Mouse (Mus musculus): Measurements from ENCODE around the gene Stn1.

DNA sequence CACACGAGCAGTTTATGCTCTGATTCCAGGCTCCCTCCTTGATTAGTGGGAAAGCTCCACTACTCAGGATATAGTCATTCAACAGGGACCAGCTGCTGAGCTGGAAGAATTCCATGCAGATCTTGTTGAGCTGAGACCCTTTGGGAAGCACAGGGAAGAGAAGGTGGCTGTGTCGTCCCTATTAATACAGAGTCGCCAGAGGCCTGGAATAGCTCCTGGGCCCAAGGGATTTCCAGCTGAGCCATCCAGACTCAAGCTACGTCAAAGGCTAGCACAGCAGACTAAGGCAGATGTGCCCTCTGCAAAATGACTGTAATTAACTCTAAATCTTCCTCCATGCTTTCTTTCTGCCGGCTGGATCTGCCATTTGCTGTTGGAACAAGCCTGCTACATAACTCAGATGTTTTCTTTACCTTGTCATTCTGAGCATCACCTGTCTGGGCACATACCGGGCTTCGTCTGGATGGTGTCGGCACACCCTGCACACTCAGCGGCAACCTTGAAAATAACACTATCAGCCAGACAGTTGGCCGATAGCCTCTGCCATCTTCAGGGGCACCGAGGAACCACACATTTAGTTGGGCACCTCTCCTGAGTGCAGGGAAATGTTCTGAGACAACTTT, 36.8 kb downstream of the Stn1 start:
- no peak for TF ChIP-seq CTCF (IDR thresholded peaks at IDR 0.05; ENCODE audit: borderline replicate concordance, extremely low read depth, insufficient read depth, insufficient read length)
- no peak for TF ChIP-seq POLR2A (IDR thresholded peaks at IDR 0.05; ENCODE audit: borderline replicate concordance, extremely low read depth, insufficient read depth, insufficient read length, poor library complexity, severe bottlenecking)

Measured in brain, embryonic 14.5 days (tissue).